Mouse (Mus musculus): Measurements from ENCODE around the gene Lgals2. TPM values are rescaled to one million over a fixed set of nuclear protein-coding genes. Genes with fewer than 3 reads are reported as not detected.

Lgals2 gene
- polyA plus RNA-seq, 1 experiment, result 2,134 TPM

DNA sequence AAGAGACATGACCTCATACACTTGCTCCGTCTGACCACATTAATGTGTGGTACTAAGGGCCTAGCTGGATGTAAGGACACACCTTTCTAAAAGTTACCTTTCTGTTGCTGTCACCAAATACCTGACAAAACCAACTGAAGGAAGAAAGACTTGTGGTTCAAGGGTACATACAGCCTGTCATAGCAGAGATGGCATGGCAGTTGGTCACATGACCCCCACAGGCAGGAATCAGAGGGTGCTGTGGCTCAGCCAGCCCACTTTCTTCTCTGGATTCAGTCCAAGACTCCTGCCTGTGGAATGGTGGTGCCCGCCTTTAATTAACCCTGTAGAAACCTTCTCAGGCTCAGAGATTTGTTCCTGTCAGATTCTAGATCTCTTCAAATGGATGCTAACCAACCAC is 7.8 kb upstream of the Lgals2 start:
- no peaks in the 10 kb centered on the region for H3K36me3 ChIP-seq (ENCODE audit: control insufficient read depth, insufficient read depth, low read length)
- no peaks in the 10 kb centered on the region for H3K27me3 ChIP-seq (ENCODE audit: control insufficient read depth, insufficient read depth, low read length)
- H3K27ac ChIP-seq (ENCODE audit: insufficient read depth, low read depth, low read length), result 0 out of 2 replicates have a peak overlapping the region, but pooled peaks have one; percentile 38
- no peak for TF ChIP-seq POLR2A (IDR thresholded peaks at IDR 0.05; ENCODE audit: low read depth, low read length)
- TF ChIP-seq CTCF (IDR thresholded peaks at IDR 0.05; ENCODE audit: extremely low read depth, insufficient read length, insufficient replicate concordance, low read depth, low read length), result no peak
- peaks cover 30% of the 10 kb centered on the region for H3K4me1 ChIP-seq (ENCODE audit: control insufficient read depth, insufficient read depth, insufficient read length, low read length)
- 46% methylated on average over 2 of the region's 2 CpGs for WGBS
- no peak overlapping the region for H3K4me3 ChIP-seq (ENCODE audit: low read depth, low read length)

DNA sequence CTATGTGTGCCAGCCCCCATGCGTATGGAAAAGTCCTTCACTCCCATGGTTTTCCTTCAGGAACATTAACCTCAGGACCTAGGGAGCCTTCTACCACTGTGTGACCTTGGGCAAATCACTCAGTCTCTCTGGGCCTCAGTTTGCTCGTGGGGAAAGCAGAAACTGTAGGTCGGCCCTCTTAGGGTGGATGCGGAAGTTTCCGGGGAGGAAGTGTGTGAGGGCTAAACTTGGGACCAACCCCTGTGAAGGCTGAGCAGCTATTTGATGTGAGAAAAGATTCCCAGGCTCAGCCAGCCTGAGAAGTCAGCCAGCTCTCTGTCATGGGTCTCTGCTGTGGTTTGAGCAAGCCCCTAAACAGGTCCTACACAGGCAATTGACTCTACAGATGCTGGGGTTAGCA is 7.0 kb upstream of the Lgals2 start:
- TF ChIP-seq CTCF (IDR thresholded peaks at IDR 0.05; ENCODE audit: extremely low read depth, insufficient read length, insufficient replicate concordance, low read depth, low read length) (no peak), POLR2A (IDR thresholded peaks at IDR 0.05; ENCODE audit: low read depth, low read length) (no peak)
- no peak overlapping the region for H3K4me3 ChIP-seq (ENCODE audit: low read depth, low read length)
- H3K27ac ChIP-seq (ENCODE audit: insufficient read depth, low read depth, low read length), result no peak overlapping the region
- H3K4me1 ChIP-seq (ENCODE audit: control insufficient read depth, insufficient read depth, insufficient read length, low read length), result peaks cover 34% of the 10 kb centered on the region
- H3K27me3 ChIP-seq (ENCODE audit: control insufficient read depth, insufficient read depth, low read length), result no peaks in the 10 kb centered on the region
- WGBS, result 82% methylated on average over 5 of the region's 5 CpGs
- no peaks in the 10 kb centered on the region for H3K36me3 ChIP-seq (ENCODE audit: control insufficient read depth, insufficient read depth, low read length)

DNA sequence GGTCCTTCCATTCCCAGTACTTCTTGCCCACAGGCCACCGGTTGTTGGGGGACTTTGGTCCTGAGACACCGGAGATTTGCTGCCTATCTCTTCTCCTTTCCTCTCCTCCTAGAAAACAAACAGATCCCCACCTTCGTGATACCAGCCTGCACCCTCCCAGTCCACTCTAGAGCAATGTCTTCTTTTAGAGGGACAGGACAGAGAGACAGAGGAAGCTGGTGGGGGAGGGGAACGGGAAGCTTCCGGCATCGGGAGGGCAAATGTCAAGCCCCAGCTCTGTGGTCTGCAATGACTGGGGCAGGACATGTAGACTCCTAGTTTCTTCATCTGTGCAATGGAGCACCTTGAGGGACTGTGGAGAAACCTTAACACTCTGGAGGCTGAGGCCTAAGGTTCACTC is 4.4 kb upstream of the Lgals2 start:
- no peak overlapping the region for H3K4me3 ChIP-seq (ENCODE audit: low read depth, low read length)
- peaks cover 40% of the 10 kb centered on the region for H3K4me1 ChIP-seq (ENCODE audit: control insufficient read depth, insufficient read depth, insufficient read length, low read length)
- 11% methylated on average over 6 of the region's 6 CpGs for WGBS
- no peaks in the 10 kb centered on the region for H3K36me3 ChIP-seq (ENCODE audit: control insufficient read depth, insufficient read depth, low read length)
- H3K27ac ChIP-seq (ENCODE audit: insufficient read depth, low read depth, low read length), result peak overlapping the region; percentile 85
- no peaks in the 10 kb centered on the region for H3K27me3 ChIP-seq (ENCODE audit: control insufficient read depth, insufficient read depth, low read length)
- TF ChIP-seq CTCF (IDR thresholded peaks at IDR 0.05; ENCODE audit: extremely low read depth, insufficient read length, insufficient replicate concordance, low read depth, low read length) (no peak), POLR2A (IDR thresholded peaks at IDR 0.05; ENCODE audit: low read depth, low read length) (no peak)

DNA sequence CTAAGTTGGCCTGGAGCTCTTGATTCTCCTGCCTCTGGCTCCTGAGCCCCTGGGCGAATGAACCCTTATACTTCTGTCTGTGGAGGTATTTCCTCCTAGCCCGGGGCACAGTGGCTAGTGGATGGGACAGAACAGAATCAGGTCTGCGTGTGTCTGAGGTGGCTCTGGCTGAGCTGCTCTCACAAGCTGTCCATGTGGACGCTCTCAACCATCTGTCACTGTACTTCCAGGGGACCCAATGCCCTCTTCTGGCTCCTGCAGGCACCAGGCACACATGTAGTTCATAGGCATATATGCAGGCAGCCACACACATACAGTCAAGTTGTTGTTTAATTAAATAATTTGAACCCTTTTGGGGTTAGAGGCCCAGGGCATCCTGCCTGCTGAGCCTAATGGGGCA is 4.0 kb upstream of the Lgals2 start:
- TF ChIP-seq POLR2A (IDR thresholded peaks at IDR 0.05; ENCODE audit: low read depth, low read length), result no peak; the same call in 1 of the 2 replicates
- no peak for TF ChIP-seq CTCF (IDR thresholded peaks at IDR 0.05; ENCODE audit: extremely low read depth, insufficient read length, insufficient replicate concordance, low read depth, low read length)
- no peaks in the 10 kb centered on the region for H3K36me3 ChIP-seq (ENCODE audit: control insufficient read depth, insufficient read depth, low read length)
- H3K27me3 ChIP-seq (ENCODE audit: control insufficient read depth, insufficient read depth, low read length), result no peaks in the 10 kb centered on the region
- H3K4me3 ChIP-seq (ENCODE audit: low read depth, low read length), result no peak overlapping the region
- peak overlapping the region; percentile 85 for H3K27ac ChIP-seq (ENCODE audit: insufficient read depth, low read depth, low read length)
- peaks cover 39% of the 10 kb centered on the region for H3K4me1 ChIP-seq (ENCODE audit: control insufficient read depth, insufficient read depth, insufficient read length, low read length)
- WGBS, result 27% methylated on average over 4 of the region's 4 CpGs

DNA sequence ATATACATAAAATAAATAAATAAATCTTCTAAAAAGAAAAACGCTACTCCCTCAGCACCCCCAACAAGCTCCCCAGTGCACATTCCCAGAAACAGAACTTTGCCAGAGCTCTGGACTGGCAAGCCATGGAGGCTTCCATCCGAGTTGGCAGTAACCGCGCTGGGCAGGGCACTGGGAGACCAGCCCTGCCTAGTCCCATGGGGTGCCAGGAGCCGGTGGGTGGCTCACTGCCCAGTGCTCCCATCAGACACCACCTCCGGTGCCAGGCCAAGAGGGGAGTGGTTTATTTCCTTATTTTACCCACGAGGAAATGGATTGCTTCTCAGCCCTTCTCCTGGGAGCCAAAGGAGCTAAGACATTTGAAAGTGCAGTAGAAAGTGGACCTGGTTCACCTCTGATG is 1.7 kb upstream of the Lgals2 start:
- Histone ChIP-seq H3K27ac (ENCODE audit: insufficient read depth, low read depth, low read length) (peak overlapping the region; percentile 85), H3K4me1 (ENCODE audit: control insufficient read depth, insufficient read depth, insufficient read length, low read length) (peaks cover 33% of the 10 kb centered on the region), H3K36me3 (ENCODE audit: control insufficient read depth, insufficient read depth, low read length) (peaks cover 3% of the 10 kb centered on the region; the same call in 1 of the 2 replicates), H3K27me3 (ENCODE audit: control insufficient read depth, insufficient read depth, low read length) (no peaks in the 10 kb centered on the region), H3K4me3 (ENCODE audit: low read depth, low read length) (no peak overlapping the region)
- 16% methylated on average over 7 of the region's 7 CpGs for WGBS
- no peak for TF ChIP-seq CTCF (IDR thresholded peaks at IDR 0.05; ENCODE audit: extremely low read depth, insufficient read length, insufficient replicate concordance, low read depth, low read length)
- peak; percentile 20; the same call in 1 of the 2 replicates for TF ChIP-seq POLR2A (IDR thresholded peaks at IDR 0.05; ENCODE audit: low read depth, low read length)

DNA sequence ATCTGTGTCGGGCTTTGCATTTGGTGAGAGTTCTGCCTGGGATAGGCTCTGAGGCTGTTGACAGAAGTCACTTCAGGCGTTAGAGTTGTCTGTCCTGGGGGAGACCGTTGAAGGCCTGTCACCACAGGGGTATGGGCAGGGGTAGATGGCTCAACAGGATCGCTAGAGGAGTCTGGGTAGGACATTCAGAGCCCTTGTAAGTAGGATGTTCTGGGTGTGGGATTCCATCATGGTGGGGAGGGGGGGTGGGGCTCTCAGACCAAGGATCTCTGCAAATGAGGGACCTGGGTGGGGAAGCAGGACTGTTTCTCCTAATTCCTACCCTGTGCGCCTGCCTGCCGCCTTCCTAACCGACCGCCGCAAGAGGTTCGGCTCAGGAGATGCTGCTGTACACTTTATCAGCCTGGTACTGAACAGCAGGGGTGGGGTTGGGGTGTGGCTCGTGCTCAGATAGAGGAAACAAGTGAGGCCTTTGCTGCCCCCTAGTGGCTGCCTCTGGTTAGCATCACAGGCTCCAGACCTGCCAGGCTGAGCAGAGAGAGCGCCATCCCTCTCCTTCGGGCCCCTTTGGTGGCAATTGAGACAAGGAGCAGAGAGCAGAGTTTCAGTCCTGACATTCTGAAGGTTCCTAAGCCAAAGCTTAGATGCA is 3.7 kb downstream of the Lgals2 start:
- Histone ChIP-seq H3K27ac (ENCODE audit: insufficient read depth, low read depth, low read length) (peak overlapping the region; percentile 64), H3K36me3 (ENCODE audit: control insufficient read depth, insufficient read depth, low read length) (peaks cover 30% of the 10 kb centered on the region), H3K4me3 (ENCODE audit: low read depth, low read length) (peak overlapping the region; percentile 56), H3K4me1 (ENCODE audit: control insufficient read depth, insufficient read depth, insufficient read length, low read length) (peaks cover 23% of the 10 kb centered on the region), H3K27me3 (ENCODE audit: control insufficient read depth, insufficient read depth, low read length) (no peaks in the 10 kb centered on the region)
- 5% methylated on average over 13 of the region's 13 CpGs for WGBS
- TF ChIP-seq CTCF (IDR thresholded peaks at IDR 0.05; ENCODE audit: extremely low read depth, insufficient read length, insufficient replicate concordance, low read depth, low read length), result peak; percentile 91
- no peak for TF ChIP-seq POLR2A (IDR thresholded peaks at IDR 0.05; ENCODE audit: low read depth, low read length)

DNA sequence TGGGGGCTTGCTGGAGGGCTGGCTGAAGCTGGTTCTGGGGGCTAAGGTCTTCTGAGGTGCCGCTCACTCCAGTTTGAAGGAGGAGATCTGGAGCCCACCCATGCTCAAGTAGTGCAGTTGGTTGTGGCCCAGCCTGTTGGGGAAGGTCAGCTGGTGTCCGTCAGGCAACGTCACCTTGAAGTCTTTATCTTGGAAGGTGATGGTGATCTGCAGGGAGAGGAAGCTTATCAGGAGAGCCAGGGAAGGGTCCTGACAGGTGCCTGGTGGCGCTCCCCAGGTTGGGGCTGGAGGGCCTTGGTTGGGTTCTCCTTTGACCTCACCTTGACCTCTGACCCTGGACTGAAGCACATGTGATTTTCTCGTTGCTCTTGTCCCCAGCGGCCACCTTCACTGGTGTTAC is 4.4 kb downstream of the Lgals2 start:
- Histone ChIP-seq H3K27me3 (ENCODE audit: control insufficient read depth, insufficient read depth, low read length) (no peaks in the 10 kb centered on the region), H3K27ac (ENCODE audit: insufficient read depth, low read depth, low read length) (peak overlapping the region; percentile 52), H3K4me1 (ENCODE audit: control insufficient read depth, insufficient read depth, insufficient read length, low read length) (peaks cover 22% of the 10 kb centered on the region), H3K36me3 (ENCODE audit: control insufficient read depth, insufficient read depth, low read length) (peaks cover 30% of the 10 kb centered on the region), H3K4me3 (ENCODE audit: low read depth, low read length) (no peak overlapping the region)
- TF ChIP-seq CTCF (IDR thresholded peaks at IDR 0.05; ENCODE audit: extremely low read depth, insufficient read length, insufficient replicate concordance, low read depth, low read length), result no peak
- TF ChIP-seq POLR2A (IDR thresholded peaks at IDR 0.05; ENCODE audit: low read depth, low read length), result no peak
- 24% methylated on average over 6 of the region's 6 CpGs for WGBS
